Mouse (Mus musculus) A20 (cell line): ENCODE results near the gene Spdye4a.
"Not testable (repeated sequence)": the region's sequence is repeated elsewhere in the genome, so short reads cannot be mapped to it uniquely, and the experiment has no call there.

ENCODE experiments used
- DNase-seq: peaks from one replicate; pipeline ENCODE4 v3.0.0-alpha.2; 2011; ENCODE audit warnings: low read depth, low spot score

Gene Spdye4a

DNA sequence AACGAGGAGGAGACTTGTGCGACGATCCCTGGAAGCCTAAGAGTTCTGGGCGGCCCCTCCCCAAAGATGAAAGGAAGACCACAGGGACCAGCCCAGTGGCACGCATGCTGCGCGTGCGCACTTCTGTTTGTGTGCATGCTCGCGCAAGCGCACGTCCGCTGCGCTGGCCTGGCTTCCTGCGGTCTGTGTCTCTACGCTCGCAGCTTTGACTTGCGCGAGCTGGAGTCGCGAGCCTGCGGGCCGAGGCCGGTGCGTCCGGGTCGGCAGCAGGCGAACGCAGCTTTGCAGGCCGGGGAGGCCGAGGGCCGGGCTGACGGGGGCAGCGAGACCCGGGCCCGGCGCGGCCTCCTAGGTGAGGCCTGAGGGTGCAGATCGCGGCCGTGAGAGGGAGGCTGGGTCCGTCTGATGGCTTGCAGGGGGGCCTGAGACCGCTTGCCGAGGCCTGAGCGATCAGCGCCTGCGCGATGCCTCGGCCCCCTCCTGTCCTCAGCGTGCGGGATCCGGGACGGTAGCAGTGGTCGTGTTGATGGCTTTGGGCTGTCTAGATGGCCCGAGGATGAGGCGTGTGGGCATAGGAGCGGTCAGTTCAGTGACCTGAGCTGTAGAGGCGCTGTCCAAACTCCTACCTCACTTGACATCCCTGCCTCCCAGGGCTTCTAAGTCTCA, 8.5 kb upstream of the Spdye4a start, which contains the start of gene Zfp12:
Zfp12 (plus strand) TSS at position 136 of the 666 bp plus-strand sequence.
- peak; percentile 96 for DNase-seq

- no peak for DNase-seq
Measured at GRCm38 (mm10) chr5:143222287-143222686, 4.4 kb downstream of the Spdye4a start.

DNA sequence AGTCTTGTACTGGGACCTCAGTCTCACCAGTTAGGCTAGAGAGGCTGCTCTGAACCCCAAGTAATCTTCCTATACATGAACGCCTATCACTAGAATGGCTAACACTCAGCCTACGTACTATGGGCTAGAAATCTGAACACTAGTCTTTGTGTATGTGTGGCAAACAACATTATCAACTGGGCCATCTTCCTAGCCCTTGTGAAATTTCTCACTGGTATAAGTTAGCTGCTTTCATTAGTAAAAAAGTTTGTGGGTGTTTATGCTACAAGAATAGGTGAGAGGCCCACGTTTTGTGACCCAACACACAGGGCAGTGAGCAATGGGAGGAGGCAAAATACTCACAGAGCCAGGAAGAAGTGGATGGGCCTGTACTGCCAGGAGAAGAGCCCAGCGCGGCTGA, 5.7 kb downstream of the Spdye4a start:
- no peak for DNase-seq

DNA sequence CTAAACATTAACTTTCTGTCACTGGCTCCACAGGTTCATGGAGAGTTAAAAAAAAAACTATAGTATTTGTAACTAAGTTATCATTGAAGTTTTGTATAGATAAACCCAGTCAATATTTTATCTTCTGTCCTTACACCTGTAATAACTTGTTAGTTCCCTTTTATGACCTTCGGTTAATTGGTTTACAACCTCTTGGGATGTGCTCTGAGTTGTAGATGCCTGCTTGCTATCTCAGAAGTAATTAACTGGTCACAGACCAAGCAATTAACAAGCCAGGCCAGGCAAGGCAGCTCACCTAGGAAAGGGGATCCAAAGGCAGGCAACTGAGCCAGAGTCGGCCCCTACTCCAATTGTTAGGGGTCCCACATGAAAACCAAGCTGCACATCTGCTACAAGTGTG, 12.9 kb downstream of the Spdye4a start:
- DNase-seq = no peak

GRCm38 (mm10) chr5:143205015-143205414, 21.7 kb downstream of the Spdye4a start:
- peak; percentile 35 for DNase-seq

DNA sequence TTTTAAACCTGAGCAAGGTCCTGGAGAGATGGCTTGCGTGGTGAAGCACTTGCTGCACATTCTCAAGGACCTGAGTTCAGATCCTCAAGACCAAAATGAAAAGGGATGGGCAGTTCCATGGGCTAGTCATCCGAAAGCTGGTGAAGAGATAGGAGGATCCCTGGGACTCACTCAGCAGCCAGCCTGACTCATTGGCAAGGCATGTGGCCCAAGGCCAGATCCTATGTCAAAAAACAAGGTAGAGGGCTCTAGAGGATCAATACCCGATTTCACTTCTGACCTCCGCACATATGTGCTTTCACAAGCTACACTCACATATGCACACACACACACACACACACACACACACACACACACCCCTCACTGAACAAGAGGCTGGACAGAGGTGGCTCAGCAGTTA, 30.2 kb downstream of the Spdye4a start:
- no peak for DNase-seq

GRCm38 (mm10) chr5:143195166-143195565, 31.5 kb downstream of the Spdye4a start:
- no peak for DNase-seq

GRCm38 (mm10) chr5:143194747-143195146, 31.9 kb downstream of the Spdye4a start:
- not testable (repeated sequence) for DNase-seq

GRCm38 (mm10) chr5:143192806-143193205, 33.9 kb downstream of the Spdye4a start:
- no peak for DNase-seq

DNA sequence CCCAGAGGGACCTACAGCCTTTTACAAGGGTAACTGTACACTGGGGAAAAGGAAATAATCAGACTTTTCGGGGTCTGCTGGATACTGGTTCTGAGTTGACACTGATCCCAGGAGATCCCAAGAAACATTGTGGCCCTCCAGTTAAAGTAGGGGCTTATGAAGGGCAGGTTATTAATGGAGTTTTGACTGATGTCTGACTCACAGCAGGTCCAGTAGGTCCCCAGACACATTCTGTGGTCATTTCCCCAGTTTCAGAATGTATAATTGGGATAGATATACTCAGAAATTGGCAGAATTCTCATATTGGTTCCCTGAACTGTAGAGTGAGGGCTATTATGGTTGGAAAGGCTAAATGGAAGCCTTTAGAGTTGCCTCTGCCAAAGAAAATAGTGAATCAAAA, 38.7 kb downstream of the Spdye4a start:
- DNase-seq = not testable (repeated sequence)

GRCm38 (mm10) chr5:143180255-143181076, 46.2 kb downstream of the Spdye4a start, which contains the start of the genes Rbak and Spdye4b:
Rbak (minus strand) TSS chr5:143180775.
Spdye4b (plus strand) TSS chr5:143181017.
- peak; percentile 93 for DNase-seq

- peak; percentile 59 for DNase-seq
Measured at GRCm38 (mm10) chr5:143179179-143179578, 47.5 kb downstream of the Spdye4a start.

GRCm38 (mm10) chr5:143177541-143178200, 49.0 kb downstream of the Spdye4a start:
- DNase-seq = peak; percentile 19

DNA sequence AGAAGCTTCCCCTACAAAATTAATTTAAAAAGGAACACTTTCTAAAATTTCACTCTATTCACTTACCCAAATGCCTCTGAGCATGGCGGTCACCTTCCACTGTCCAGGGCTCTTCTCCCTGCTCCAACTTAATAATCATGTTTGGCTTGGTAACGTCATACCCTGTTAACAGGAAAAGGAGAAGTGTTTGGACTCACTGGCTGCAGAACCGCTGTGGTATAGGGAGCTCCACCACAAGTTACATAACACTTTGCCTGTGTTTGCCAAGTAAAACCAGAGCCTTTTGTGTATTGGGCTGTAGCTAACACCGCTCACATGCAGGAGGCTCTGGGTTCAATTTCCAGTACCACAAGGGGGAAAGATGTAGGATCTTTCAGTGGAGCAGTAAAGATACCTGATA, 50.7 kb downstream of the Spdye4a start:
- DNase-seq = no peak
